10 mouse cellular contexts compared by ENCODE assay signal in the genomic region with DNA sequence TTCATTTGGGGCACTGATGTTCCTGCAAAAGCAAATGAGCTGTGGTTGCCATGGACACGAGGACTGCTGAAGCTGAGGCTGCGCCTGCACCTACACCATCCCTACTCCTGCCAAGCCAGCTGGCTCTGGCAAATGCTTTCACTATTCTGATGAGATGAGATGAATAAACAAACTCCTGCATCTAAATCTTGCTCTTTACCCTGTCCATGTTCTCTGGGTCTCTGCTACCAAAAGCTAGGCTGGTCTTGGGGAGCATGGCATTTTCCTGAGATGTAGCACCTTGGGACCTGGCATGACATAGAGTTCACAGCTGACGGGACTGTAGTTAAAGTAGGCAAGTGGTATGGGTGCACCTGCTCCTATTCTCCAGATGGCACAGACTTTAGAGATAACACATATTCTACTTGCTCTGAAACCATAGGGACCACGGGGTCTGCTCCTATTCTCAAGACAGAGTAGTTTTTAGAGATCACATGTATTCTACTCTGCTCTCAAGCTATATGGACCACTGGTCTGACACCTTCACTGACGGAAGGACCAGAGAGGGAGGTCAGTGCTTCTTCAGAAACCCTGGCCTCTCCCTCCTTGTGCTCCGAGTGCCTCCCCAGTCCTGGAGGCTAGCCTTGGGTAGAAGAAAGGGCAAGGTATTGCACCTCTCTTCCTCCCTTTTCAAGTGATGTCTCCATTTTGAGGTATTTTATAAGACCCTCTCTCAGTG. TPM values are rescaled to one million over a fixed set of nuclear protein-coding genes. Genes with fewer than 3 reads are reported as not detected.
DNase-seq lines count a peak whose midpoint lies in the region; ATAC-seq and TF ChIP-seq lines count a peak whose summit lies in the region.
"Had no signal": no experiment of that assay in that cellular context is flagged by ENCODE, and none has a peak within 500 bp of the region (broad histone marks: within the 10 kb centered on the region; RNA-seq: fewer than 3 reads in every experiment).

No protein-coding gene starts in this region.

- peak; percentile 73 for ATAC-seq in midbrain, embryonic 14.5 days (ENCODE audit: low FRiP score, low TSS enrichment)
- no peak for ATAC-seq in granulocyte monocyte progenitor cell, adult 5-6 weeks (replicated peaks; ENCODE audit: poor library complexity, severe bottlenecking)

- WGBS in midbrain, embryonic 14.5 days = 73% methylated on average over 6 of the region's 6 CpGs

- DNase-seq in brain, embryonic 18.5 days (ENCODE audit: low read depth, low spot score) = peak; percentile 66
- DNase-seq in cerebellum, postnatal 10 days = peak; percentile 65 to 78
- DNase-seq in layer of hippocampus, adult 2 months (ENCODE audit: low spot score in 2 of 2) = peak; percentile 86 to 92
- peak; percentile 75 for DNase-seq in midbrain, embryonic 14.5 days
- DNase-seq in adrenal gland, postnatal 25 days = no peak
- no peak for DNase-seq in testis, postnatal 14 days (ENCODE audit: low spot score)
- DNase-seq in adrenal gland, adult 8-10 months = no peak

- H3K27ac ChIP-seq in layer of hippocampus, adult 2 months = peak overlapping the region; percentile 98
- 0 out of 2 replicates have a peak overlapping the region, but pooled peaks have one; percentile 20 for H3K27ac ChIP-seq in midbrain, embryonic 14.5 days (replicated peaks; ENCODE audit: low read depth, low read length)
- H3K27ac ChIP-seq: limb, embryonic 15.5 days had no signal

- no peak for TF ChIP-seq CTCF in layer of hippocampus, adult 2 months (conservative IDR thresholded peaks at IDR 0.05)

- no peak overlapping the region for H3K4me3 ChIP-seq in layer of hippocampus, adult 2 months
- H3K4me3 ChIP-seq in midbrain, embryonic 14.5 days (replicated peaks; ENCODE audit: low read depth, low read length) = no peak overlapping the region
- H3K4me3 ChIP-seq: limb, embryonic 15.5 days had no signal

- H3K9me3 ChIP-seq in midbrain, embryonic 14.5 days (ENCODE audit: control insufficient read depth, low read length) = no peaks in the 10 kb centered on the region
- H3K9me3 ChIP-seq: limb, embryonic 15.5 days had no signal

- H3K27me3 ChIP-seq in midbrain, embryonic 14.5 days (ENCODE audit: control insufficient read depth, insufficient read depth, low read length) = no peaks in the 10 kb centered on the region
- H3K27me3 ChIP-seq: limb, embryonic 15.5 days had no signal

- H3K36me3 ChIP-seq in midbrain, embryonic 14.5 days (ENCODE audit: control insufficient read depth, insufficient read depth, low read length) = peaks cover 4% of the 10 kb centered on the region; the same call in 1 of the 2 replicates
- H3K36me3 ChIP-seq: limb, embryonic 15.5 days had no signal

- no peak overlapping the region for H3K4me2 ChIP-seq in midbrain, embryonic 14.5 days (ENCODE audit: low read length)
- H3K4me2 ChIP-seq: limb, embryonic 15.5 days had no signal

- H3K9ac ChIP-seq in midbrain, embryonic 14.5 days (replicated peaks; ENCODE audit: low read length) = no peak overlapping the region
- H3K9ac ChIP-seq: limb, embryonic 15.5 days had no signal

- H3K4me1 ChIP-seq in midbrain, embryonic 14.5 days (ENCODE audit: control insufficient read depth, insufficient read depth, low read length) = peaks cover 6% of the 10 kb centered on the region; the same call in 1 of the 2 replicates

RNA-seq across cellular contexts. Expression of gene 4931440F15Rik, which starts 36.4 kb away (rescaled TPM):
- 1 to 10 TPM; 2.4 to 3.1 TPM for total RNA-seq in layer of hippocampus, adult 2 months (2021)
- 0.58 and 0.67 TPM in 2 replicates for polyA plus RNA-seq in midbrain, embryonic 14.5 days (2014; fragmentation: Nextera tagmentation; extraction: Ambion mirVana)
- total RNA-seq in granulocyte monocyte progenitor cell, adult 5-6 weeks (2014; fragmentation: Nextera tagmentation) = not detected in 2 replicates
- total RNA-seq in granulocyte monocyte progenitor cell, adult 5-6 weeks (2017) = 0.21 TPM in 1 of 2 replicates, not detected in the other
- total RNA-seq in adrenal gland, postnatal 25 days (2021) = 0.62 and 0.67 TPM in 2 replicates
- 1 to 10 TPM in 1 of 4 experiments, under 1 TPM in 3; 0.35 to 1.0 (median 0.85) TPM for total RNA-seq in adrenal gland, adult 8-10 months (2022)
- total RNA-seq: neutrophil, adult 5-6 weeks had no signal

Comparison
In these comparisons a context has a peak if more than half of its experiments do, and no peak if none do; other contexts are left out.
1. DNase-seq: peak in brain, embryonic 18.5 days (single experiment), cerebellum, postnatal 10 days (2 of 2), layer of hippocampus, adult 2 months (2 of 2) and midbrain, embryonic 14.5 days (single experiment); none in adrenal gland, postnatal 25 days (single experiment), testis, postnatal 14 days (single experiment) and adrenal gland, adult 8-10 months (single experiment).